ENCODE assay signal across 8 mouse cellular contexts in the genomic region with DNA sequence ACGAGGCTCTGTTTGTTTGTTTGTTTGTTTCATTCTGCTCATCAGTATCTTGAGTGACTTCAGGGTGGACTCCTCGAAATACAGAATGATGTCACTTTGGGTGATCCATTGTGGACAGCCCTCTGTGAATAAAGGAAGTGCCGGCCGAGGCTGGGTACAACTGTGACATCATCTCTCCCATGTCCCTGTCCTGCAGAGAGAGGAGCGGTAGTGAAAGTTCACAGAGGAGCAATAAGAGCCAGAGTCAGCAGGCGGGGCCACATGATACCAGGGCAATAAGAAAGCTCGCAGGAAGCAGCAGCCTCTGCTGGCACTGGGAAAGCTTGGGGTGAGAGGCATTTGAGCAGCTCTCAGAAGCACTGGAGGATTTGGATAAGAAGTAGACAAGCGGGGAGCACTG.
DNase-seq lines count a peak whose midpoint lies in the region; TF ChIP-seq lines count a peak whose summit lies in the region.

No protein-coding gene starts in this region.

- DNase-seq in gastrocnemius, adult 2 months = peak; percentile 83
- no peak for DNase-seq in gastrocnemius, postnatal 4 days (ENCODE audit: low spot score in 2 of 2)
- peak; percentile 45 for DNase-seq in brain, adult 2 months (ENCODE audit: low read depth, low spot score)
- DNase-seq in heart, postnatal 10 days = peak; percentile 61 to 65
- peak; percentile 90 for DNase-seq in lung, postnatal 36 days
- no peak for DNase-seq in testis, postnatal 10 days (ENCODE audit: low spot score)
- no peak for DNase-seq in layer of hippocampus, postnatal 10 days (ENCODE audit: low spot score in 2 of 2)
- DNase-seq in layer of hippocampus, postnatal 14 days (ENCODE audit: low spot score in 2 of 2) = no peak

- TF ChIP-seq CTCF in gastrocnemius, adult 2 months (IDR thresholded peaks at IDR 0.05) = peak; percentile 49

- peak overlapping the region; percentile 40 for H3K4me3 ChIP-seq in gastrocnemius, adult 2 months

- intact Hi-C loops in gastrocnemius, adult 2 months (cut with DNase I) = loop anchor here (5.0 kb wide), 1 partner anchor 59 kb away; no protein-coding TSS in a partner anchor
- intact Hi-C loops in heart, postnatal 10 days (cut with DNase I) = loop anchor here (5.0 kb wide), 1 partner anchor 54 kb away; no protein-coding TSS in a partner anchor

- peak overlapping the region; percentile 84 for H3K27ac ChIP-seq in gastrocnemius, adult 2 months

Comparison
In these comparisons a context has a peak if more than half of its experiments do, and no peak if none do; other contexts are left out.
1. DNase-seq: peak in gastrocnemius, adult 2 months (single experiment), brain, adult 2 months (single experiment), heart, postnatal 10 days (2 of 2) and lung, postnatal 36 days (single experiment); none in gastrocnemius, postnatal 4 days (0 of 2), testis, postnatal 10 days (single experiment), layer of hippocampus, postnatal 10 days (0 of 2) and layer of hippocampus, postnatal 14 days (0 of 2).